Mouse (Mus musculus): Measurements from ENCODE around the gene Mettl21a. TPM values are rescaled to one million over a fixed set of nuclear protein-coding genes. Genes with fewer than 3 reads are reported as not detected.
"Not testable (repeated sequence)": the region's sequence is repeated elsewhere in the genome, so short reads cannot be mapped to it uniquely, and the experiment has no call there.

The Mettl21a gene
- polyA plus RNA-seq, 1 experiment from 2014 or later: 13.7 TPM

DNA sequence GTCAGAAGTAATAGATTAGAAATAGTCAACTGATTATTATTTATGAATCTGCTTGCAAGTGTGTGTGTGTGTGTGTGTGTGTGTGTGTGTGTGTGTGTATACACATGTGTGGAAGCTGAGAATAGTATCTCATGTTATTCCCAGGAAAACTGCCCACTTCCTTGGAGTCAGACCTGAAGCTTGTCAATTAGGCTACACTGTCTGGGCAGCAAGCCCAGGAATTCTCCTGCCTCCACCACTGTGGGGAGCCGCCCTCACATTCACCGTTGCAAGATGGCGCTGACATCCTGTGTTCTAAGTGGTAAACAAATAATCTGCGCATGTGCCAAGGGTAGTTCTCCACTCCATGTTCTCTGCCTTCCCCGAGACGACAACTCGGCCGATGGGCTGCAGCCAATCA is 25.5 kb upstream of the Mettl21a start:
- ATAC-seq (ENCODE audit: insufficient number of reproducible peaks, insufficient read depth, low FRiP score, low read depth); H3K4me1 ChIP-seq (ENCODE audit: control insufficient read depth in 2 of 2, insufficient read depth in 2 of 2, low read length in 2 of 2); H3K27ac ChIP-seq (replicated peaks in 1 of 2; ENCODE audit: control insufficient read depth in 1 of 2, insufficient read depth in 1 of 2, low read depth in 2 of 2, low read length in 2 of 2); H3K27me3 ChIP-seq (ENCODE audit: control insufficient read depth, insufficient read depth, low read length); H3K9me3 ChIP-seq (ENCODE audit: control insufficient read depth, low read length); H3K4me2 ChIP-seq (ENCODE audit: low read length); H3K4me3 ChIP-seq (ENCODE audit: control insufficient read depth in 1 of 2, insufficient read depth in 1 of 2, low read depth in 1 of 2, low read length in 2 of 2); H3K36me3 ChIP-seq (ENCODE audit: control insufficient read depth, insufficient read depth, low read length); H3K9ac ChIP-seq (ENCODE audit: low read length): not testable (repeated sequence)
- 91% methylated on average over 8 of the region's 8 CpGs for WGBS

DNA sequence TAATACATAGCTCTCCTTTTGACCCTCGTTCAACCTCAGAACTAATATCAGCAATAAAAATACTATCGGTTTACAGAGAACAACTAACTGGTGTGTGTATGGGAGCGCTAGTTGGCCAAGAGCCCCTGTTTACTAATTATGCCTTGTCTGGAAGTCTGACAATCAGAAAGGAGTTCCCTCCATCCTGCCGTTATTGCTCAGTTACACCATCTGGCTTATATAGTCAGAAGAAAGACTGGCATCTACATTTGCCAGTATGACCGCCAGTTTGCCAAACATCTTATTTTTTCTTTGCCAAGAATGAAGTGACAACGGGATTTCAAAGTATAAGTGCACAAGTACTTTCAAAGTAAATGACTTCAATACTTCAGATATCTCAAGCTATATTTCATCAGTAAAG is 24.0 kb upstream of the Mettl21a start:
- H3K9ac ChIP-seq (ENCODE audit: low read length): no peak overlapping the region
- no peaks in the 10 kb centered on the region for H3K4me1 ChIP-seq (ENCODE audit: control insufficient read depth in 2 of 2, insufficient read depth in 2 of 2, low read length in 2 of 2)
- H3K27ac ChIP-seq (replicated peaks in 1 of 2; ENCODE audit: control insufficient read depth in 1 of 2, insufficient read depth in 1 of 2, low read depth in 2 of 2, low read length in 2 of 2): no peak overlapping the region
- H3K4me3 ChIP-seq (ENCODE audit: control insufficient read depth in 1 of 2, insufficient read depth in 1 of 2, low read depth in 1 of 2, low read length in 2 of 2): no peak overlapping the region
- H3K9me3 ChIP-seq (ENCODE audit: control insufficient read depth, low read length): no peaks in the 10 kb centered on the region
- H3K4me2 ChIP-seq (ENCODE audit: low read length): no peak overlapping the region
- no peaks in the 10 kb centered on the region for H3K27me3 ChIP-seq (ENCODE audit: control insufficient read depth, insufficient read depth, low read length)
- ATAC-seq (ENCODE audit: insufficient number of reproducible peaks, insufficient read depth, low FRiP score, low read depth): no peak
- WGBS: 86% methylated on average over 6 of the region's 6 CpGs
- no peaks in the 10 kb centered on the region for H3K36me3 ChIP-seq (ENCODE audit: control insufficient read depth, insufficient read depth, low read length)

DNA sequence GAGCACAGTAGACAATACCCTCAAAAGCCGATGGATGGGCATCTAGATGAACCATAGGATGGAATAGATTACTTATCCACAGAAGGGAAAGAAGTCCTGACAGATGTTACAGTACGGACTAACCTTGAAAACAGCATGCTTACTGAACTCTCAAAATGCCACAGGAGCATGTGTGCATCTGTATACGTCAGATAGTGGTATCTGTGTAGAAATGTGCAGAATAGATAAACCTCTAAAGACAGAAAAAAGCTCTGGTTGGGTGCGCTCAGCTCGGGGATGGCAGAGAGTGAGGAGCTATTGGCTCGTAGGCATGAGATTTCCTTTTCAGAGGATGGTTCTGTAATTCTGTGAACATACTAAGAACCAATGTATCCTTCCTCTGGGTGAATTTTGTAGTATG is 22.2 kb upstream of the Mettl21a start:
- Histone ChIP-seq H3K9ac (ENCODE audit: low read length) (no peak overlapping the region), H3K4me1 (ENCODE audit: control insufficient read depth in 2 of 2, insufficient read depth in 2 of 2, low read length in 2 of 2) (peaks cover 2 to 6% of the 10 kb centered on the region in 2 experiments; a peak in 2 of 4 replicates), H3K36me3 (ENCODE audit: control insufficient read depth, insufficient read depth, low read length) (no peaks in the 10 kb centered on the region), H3K27ac (replicated peaks in 1 of 2; ENCODE audit: control insufficient read depth in 1 of 2, insufficient read depth in 1 of 2, low read depth in 2 of 2, low read length in 2 of 2) (no peak overlapping the region), H3K4me3 (ENCODE audit: control insufficient read depth in 1 of 2, insufficient read depth in 1 of 2, low read depth in 1 of 2, low read length in 2 of 2) (no peak overlapping the region), H3K9me3 (ENCODE audit: control insufficient read depth, low read length) (no peaks in the 10 kb centered on the region), H3K27me3 (ENCODE audit: control insufficient read depth, insufficient read depth, low read length) (no peaks in the 10 kb centered on the region), H3K4me2 (ENCODE audit: low read length) (no peak overlapping the region)
- ATAC-seq (ENCODE audit: insufficient number of reproducible peaks, insufficient read depth, low FRiP score, low read depth): no peak
- 79% methylated on average over 6 of the region's 6 CpGs for WGBS

DNA sequence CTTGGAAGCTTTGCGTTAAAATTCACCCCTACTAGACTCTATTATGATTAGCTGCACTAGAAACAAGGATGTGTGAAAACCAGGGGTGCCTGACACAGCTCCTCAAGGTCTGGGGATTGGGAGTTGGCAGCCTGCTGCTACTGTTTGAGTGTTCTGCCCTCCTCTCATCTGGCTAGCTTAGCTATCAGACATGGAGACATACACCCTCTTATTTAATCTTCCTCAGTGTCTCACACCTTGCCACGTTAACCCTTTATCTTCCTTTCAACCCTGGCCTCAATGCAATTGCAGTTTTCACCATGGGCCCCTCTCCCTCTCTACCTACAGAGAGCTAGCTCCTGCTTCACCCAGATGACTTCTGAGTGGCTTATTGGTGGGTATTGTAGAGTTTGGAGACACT is 18.6 kb upstream of the Mettl21a start:
- H3K27me3 ChIP-seq (ENCODE audit: control insufficient read depth, insufficient read depth, low read length): no peaks in the 10 kb centered on the region
- ATAC-seq (ENCODE audit: insufficient number of reproducible peaks, insufficient read depth, low FRiP score, low read depth): no peak
- H3K36me3 ChIP-seq (ENCODE audit: control insufficient read depth, insufficient read depth, low read length): no peaks in the 10 kb centered on the region
- no peaks in the 10 kb centered on the region for H3K9me3 ChIP-seq (ENCODE audit: control insufficient read depth, low read length)
- no peak overlapping the region for H3K9ac ChIP-seq (ENCODE audit: low read length)
- peaks cover 5 to 15% of the 10 kb centered on the region in 2 experiments for H3K4me1 ChIP-seq (ENCODE audit: control insufficient read depth in 2 of 2, insufficient read depth in 2 of 2, low read length in 2 of 2)
- H3K4me2 ChIP-seq (ENCODE audit: low read length): no peak overlapping the region
- no peak overlapping the region for H3K4me3 ChIP-seq (ENCODE audit: control insufficient read depth in 1 of 2, insufficient read depth in 1 of 2, low read depth in 1 of 2, low read length in 2 of 2)
- WGBS: 17% methylated on average over 2 of the region's 2 CpGs
- no peak overlapping the region for H3K27ac ChIP-seq (replicated peaks in 1 of 2; ENCODE audit: control insufficient read depth in 1 of 2, insufficient read depth in 1 of 2, low read depth in 2 of 2, low read length in 2 of 2)

DNA sequence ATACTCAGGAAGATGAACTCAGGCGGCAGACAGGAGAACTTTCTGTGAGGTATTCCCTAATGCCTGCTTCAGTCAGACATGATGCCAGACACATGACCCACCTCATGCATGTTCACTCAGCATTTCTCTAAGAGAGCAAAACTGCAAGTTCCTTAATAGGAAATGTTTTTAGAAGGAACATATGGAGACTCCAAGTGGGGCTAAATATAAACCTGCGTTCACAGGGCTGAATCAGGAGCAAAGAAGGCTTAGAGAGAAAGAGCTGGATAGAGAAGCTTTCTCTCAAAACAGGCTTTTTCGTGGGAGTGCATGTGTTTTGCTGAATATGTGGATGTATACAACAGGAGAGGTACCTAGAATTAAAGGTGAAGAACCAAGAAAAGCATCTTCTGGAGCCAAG is 16.2 kb upstream of the Mettl21a start:
- Histone ChIP-seq H3K4me1 (ENCODE audit: control insufficient read depth in 2 of 2, insufficient read depth in 2 of 2, low read length in 2 of 2) (peaks cover 5 to 15% of the 10 kb centered on the region in 2 experiments), H3K4me3 (ENCODE audit: control insufficient read depth in 1 of 2, insufficient read depth in 1 of 2, low read depth in 1 of 2, low read length in 2 of 2) (no peak overlapping the region), H3K27ac (replicated peaks in 1 of 2; ENCODE audit: control insufficient read depth in 1 of 2, insufficient read depth in 1 of 2, low read depth in 2 of 2, low read length in 2 of 2) (no peak overlapping the region), H3K4me2 (ENCODE audit: low read length) (no peak overlapping the region), H3K9ac (ENCODE audit: low read length) (no peak overlapping the region), H3K27me3 (ENCODE audit: control insufficient read depth, insufficient read depth, low read length) (no peaks in the 10 kb centered on the region), H3K9me3 (ENCODE audit: control insufficient read depth, low read length) (no peaks in the 10 kb centered on the region), H3K36me3 (ENCODE audit: control insufficient read depth, insufficient read depth, low read length) (no peaks in the 10 kb centered on the region)
- no peak for ATAC-seq (ENCODE audit: insufficient number of reproducible peaks, insufficient read depth, low FRiP score, low read depth)
- 62% methylated on average over 3 of the region's 3 CpGs for WGBS

DNA sequence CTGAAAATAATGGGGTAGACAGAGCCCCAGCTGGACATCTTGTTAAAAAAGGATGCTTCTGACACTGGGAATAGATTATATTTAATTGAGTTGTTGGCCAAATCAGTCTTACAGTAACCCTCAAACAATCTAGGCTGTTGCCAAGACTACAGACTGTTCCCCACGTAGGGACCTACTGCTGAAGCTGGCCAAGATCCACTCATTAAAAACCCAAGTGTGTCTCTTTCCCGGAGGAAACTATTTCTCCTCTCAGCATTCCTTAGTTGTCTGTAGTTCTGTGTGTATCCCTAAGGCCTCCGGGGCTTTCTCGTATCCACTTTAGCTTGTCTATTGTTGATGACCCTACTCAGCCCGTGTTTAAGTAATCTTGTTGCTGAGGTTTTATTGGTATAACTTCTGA is 14.5 kb upstream of the Mettl21a start:
- no peak overlapping the region for H3K4me2 ChIP-seq (ENCODE audit: low read length)
- no peak overlapping the region for H3K27ac ChIP-seq (replicated peaks in 1 of 2; ENCODE audit: control insufficient read depth in 1 of 2, insufficient read depth in 1 of 2, low read depth in 2 of 2, low read length in 2 of 2)
- H3K36me3 ChIP-seq (ENCODE audit: control insufficient read depth, insufficient read depth, low read length): no peaks in the 10 kb centered on the region
- H3K4me3 ChIP-seq (ENCODE audit: control insufficient read depth in 1 of 2, insufficient read depth in 1 of 2, low read depth in 1 of 2, low read length in 2 of 2): no peak overlapping the region
- no peaks in the 10 kb centered on the region for H3K9me3 ChIP-seq (ENCODE audit: control insufficient read depth, low read length)
- H3K27me3 ChIP-seq (ENCODE audit: control insufficient read depth, insufficient read depth, low read length): no peaks in the 10 kb centered on the region
- no peak overlapping the region for H3K9ac ChIP-seq (ENCODE audit: low read length)
- 56% methylated on average over 5 of the region's 5 CpGs for WGBS
- H3K4me1 ChIP-seq (ENCODE audit: control insufficient read depth in 2 of 2, insufficient read depth in 2 of 2, low read length in 2 of 2): peaks cover 5 to 15% of the 10 kb centered on the region in 2 experiments
- no peak for ATAC-seq (ENCODE audit: insufficient number of reproducible peaks, insufficient read depth, low FRiP score, low read depth)

DNA sequence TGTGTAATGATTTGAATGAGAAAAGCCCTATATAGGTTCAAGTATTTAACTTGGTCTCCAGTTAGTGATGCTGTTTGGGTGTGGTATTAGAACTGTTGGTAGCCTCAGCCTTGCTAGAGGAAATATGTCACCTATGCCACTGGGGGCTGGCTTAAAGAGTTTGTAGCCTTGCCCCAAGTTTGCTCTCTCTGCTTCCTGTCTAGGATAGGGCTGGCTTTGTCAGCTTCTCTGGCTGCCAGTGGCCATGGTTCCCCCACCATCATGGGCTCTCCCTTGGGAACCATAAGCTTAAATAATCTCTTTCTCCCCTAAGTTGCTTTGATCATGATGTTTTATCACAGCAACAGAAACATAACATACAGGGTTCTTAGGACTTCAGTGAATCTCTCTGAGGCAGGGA is 8.2 kb upstream of the Mettl21a start:
- H3K27me3 ChIP-seq (ENCODE audit: control insufficient read depth, insufficient read depth, low read length): no peaks in the 10 kb centered on the region
- H3K4me3 ChIP-seq (ENCODE audit: control insufficient read depth in 1 of 2, insufficient read depth in 1 of 2, low read depth in 1 of 2, low read length in 2 of 2): no peak overlapping the region
- peaks cover 0 to 5% of the 10 kb centered on the region in 2 experiments; a peak in 1 of 4 replicates for H3K4me1 ChIP-seq (ENCODE audit: control insufficient read depth in 2 of 2, insufficient read depth in 2 of 2, low read length in 2 of 2)
- H3K9ac ChIP-seq (ENCODE audit: low read length): no peak overlapping the region
- H3K27ac ChIP-seq (replicated peaks in 1 of 2; ENCODE audit: control insufficient read depth in 1 of 2, insufficient read depth in 1 of 2, low read depth in 2 of 2, low read length in 2 of 2): no peak overlapping the region
- no peaks in the 10 kb centered on the region for H3K36me3 ChIP-seq (ENCODE audit: control insufficient read depth, insufficient read depth, low read length)
- H3K9me3 ChIP-seq (ENCODE audit: control insufficient read depth, low read length): no peaks in the 10 kb centered on the region
- no peak for ATAC-seq (ENCODE audit: insufficient number of reproducible peaks, insufficient read depth, low FRiP score, low read depth)
- H3K4me2 ChIP-seq (ENCODE audit: low read length): no peak overlapping the region

DNA sequence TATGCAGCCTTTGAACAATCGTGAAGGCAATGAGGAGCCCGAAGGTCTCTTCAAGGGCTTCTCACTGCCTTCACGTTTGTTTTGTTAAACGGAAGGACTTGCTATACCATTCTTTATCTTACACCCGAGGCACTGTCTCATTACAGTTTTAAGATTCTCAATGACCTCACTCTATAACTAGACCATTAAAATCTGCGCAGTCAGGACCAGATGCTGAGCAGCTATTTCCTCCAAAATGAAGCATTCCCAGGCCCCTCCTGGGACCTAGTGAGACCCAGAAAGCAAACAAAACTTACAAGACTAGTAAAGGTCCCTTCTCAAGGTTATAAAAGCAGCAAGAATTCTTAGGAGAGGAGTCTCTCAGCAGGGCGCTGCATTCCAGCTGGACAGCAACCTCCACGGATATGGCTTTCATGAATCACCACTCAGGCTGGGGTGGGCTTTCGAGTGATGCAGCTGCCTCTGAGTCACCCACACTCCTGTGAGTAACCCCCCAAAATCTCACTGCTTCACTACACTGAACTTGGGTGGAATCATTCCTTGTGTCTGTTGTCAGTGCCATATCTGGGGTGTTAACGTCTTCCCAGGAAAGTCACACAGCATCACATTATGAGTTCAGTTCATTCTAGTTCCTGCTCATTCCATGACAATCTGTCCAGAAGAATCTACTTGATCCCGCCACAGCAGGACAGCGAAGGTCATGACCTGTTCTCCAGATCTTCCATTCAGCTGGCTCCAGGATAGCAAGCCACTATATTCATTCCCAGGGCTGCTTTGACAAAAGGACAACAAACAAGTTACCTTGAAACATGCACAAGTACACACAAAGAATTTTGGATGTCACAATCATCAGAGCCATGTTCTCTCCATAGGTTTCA is 6.8 kb upstream of the Mettl21a start:
- Histone ChIP-seq H3K27me3 (ENCODE audit: control insufficient read depth, insufficient read depth, low read length) (no peaks in the 10 kb centered on the region), H3K4me2 (ENCODE audit: low read length) (no peak overlapping the region), H3K36me3 (ENCODE audit: control insufficient read depth, insufficient read depth, low read length) (no peaks in the 10 kb centered on the region), H3K27ac (replicated peaks in 1 of 2; ENCODE audit: control insufficient read depth in 1 of 2, insufficient read depth in 1 of 2, low read depth in 2 of 2, low read length in 2 of 2) (no peak overlapping the region), H3K9me3 (ENCODE audit: control insufficient read depth, low read length) (no peaks in the 10 kb centered on the region), H3K9ac (ENCODE audit: low read length) (no peak overlapping the region), H3K4me1 (ENCODE audit: control insufficient read depth in 2 of 2, insufficient read depth in 2 of 2, low read length in 2 of 2) (peaks cover 0 to 5% of the 10 kb centered on the region in 2 experiments; a peak in 1 of 4 replicates), H3K4me3 (ENCODE audit: control insufficient read depth in 1 of 2, insufficient read depth in 1 of 2, low read depth in 1 of 2, low read length in 2 of 2) (no peak overlapping the region)
- WGBS: 48% methylated on average over 12 of the region's 12 CpGs
- ATAC-seq (ENCODE audit: insufficient number of reproducible peaks, insufficient read depth, low FRiP score, low read depth): no peak

All from heart, embryonic 14.5 days (tissue).